In genomic region chr15:31299258-31299917, GRCm38 (mm10) we compare ENCODE assay signal across 14 mouse cellular contexts.
DNase-seq lines count a peak whose midpoint lies in the region; ATAC-seq and TF ChIP-seq lines count a peak whose summit lies in the region.
"Had no signal": no experiment of that assay in that cellular context is flagged by ENCODE, and none has a peak within 500 bp of the region (broad histone marks: within the 10 kb centered on the region; RNA-seq: fewer than 3 reads in every experiment).

No protein-coding gene starts in this region.

- DNase-seq in forebrain, postnatal 0 days, result peak; percentile 20
- DNase-seq in midbrain, embryonic 14.5 days, result peak; percentile 55
- no peak for DNase-seq in midbrain, embryonic 10.5 days (ENCODE audit: low spot score)
- peak; percentile 18 for DNase-seq in gastrocnemius, postnatal 14 days
- DNase-seq in layer of hippocampus, adult 11-12 months (ENCODE audit: low spot score), result no peak
- DNase-seq: adrenal gland, adult 8-10 months; cerebellum, postnatal 36 days; liver; lung, embryonic 14.5 days; thymus, postnatal 36 days had no signal

- no peaks in the 10 kb centered on the region for H3K9me3 ChIP-seq in forebrain, postnatal 0 days (ENCODE audit: low read length)
- H3K9me3 ChIP-seq in forebrain, embryonic 16.5 days (ENCODE audit: control insufficient read depth, low read length), result no peaks in the 10 kb centered on the region
- no peaks in the 10 kb centered on the region for H3K9me3 ChIP-seq in midbrain, embryonic 14.5 days (ENCODE audit: control insufficient read depth, low read length)
- H3K9me3 ChIP-seq in midbrain, embryonic 10.5 days (replicated peaks), result no peaks in the 10 kb centered on the region
- no peaks in the 10 kb centered on the region for H3K9me3 ChIP-seq in neural tube, embryonic 14.5 days (ENCODE audit: control insufficient read depth, low read length)

- no peaks in the 10 kb centered on the region for H3K36me3 ChIP-seq in forebrain, postnatal 0 days (ENCODE audit: insufficient read depth)
- H3K36me3 ChIP-seq in forebrain, embryonic 16.5 days (ENCODE audit: control insufficient read depth, insufficient read depth), result no peaks in the 10 kb centered on the region
- no peaks in the 10 kb centered on the region for H3K36me3 ChIP-seq in midbrain, embryonic 14.5 days (ENCODE audit: control insufficient read depth, insufficient read depth, low read length)
- no peaks in the 10 kb centered on the region for H3K36me3 ChIP-seq in midbrain, embryonic 10.5 days
- no peaks in the 10 kb centered on the region for H3K36me3 ChIP-seq in neural tube, embryonic 14.5 days (ENCODE audit: control insufficient read depth, insufficient read depth, low read length)

- no peak for TF ChIP-seq CTCF in forebrain, postnatal 0 days (IDR thresholded peaks at IDR 0.05; ENCODE audit: low read depth)

- intact Hi-C loops in gastrocnemius, postnatal 14 days (cut with DNase I; ENCODE audit: low total_unique reads), result no loop called here

- H3K4me2 ChIP-seq in forebrain, postnatal 0 days (ENCODE audit: low read depth), result no peak overlapping the region
- H3K4me2 ChIP-seq in forebrain, embryonic 16.5 days (ENCODE audit: low read length), result no peak overlapping the region
- no peak overlapping the region for H3K4me2 ChIP-seq in midbrain, embryonic 14.5 days (ENCODE audit: low read length)
- H3K4me2 ChIP-seq in neural tube, embryonic 14.5 days (ENCODE audit: low read depth, low read length), result no peak overlapping the region
- H3K4me2 ChIP-seq: lung, embryonic 14.5 days had no signal

- 0 out of 2 replicates have a peak, but pooled peaks cover 2% of the 10 kb centered on the region for H3K27me3 ChIP-seq in forebrain, postnatal 0 days (ENCODE audit: insufficient read depth, low read length)
- peaks cover 5% of the 10 kb centered on the region for H3K27me3 ChIP-seq in forebrain, embryonic 16.5 days (replicated peaks; ENCODE audit: control insufficient read depth, insufficient read depth, low read length)
- peaks cover 19% of the 10 kb centered on the region; the same call in 1 of the 2 replicates for H3K27me3 ChIP-seq in midbrain, embryonic 14.5 days (ENCODE audit: control insufficient read depth, insufficient read depth, low read length)
- peaks cover 49% of the 10 kb centered on the region for H3K27me3 ChIP-seq in midbrain, embryonic 10.5 days (ENCODE audit: low read depth, poor library complexity, severe bottlenecking)
- H3K27me3 ChIP-seq in neural tube, embryonic 14.5 days (ENCODE audit: control insufficient read depth, insufficient read depth, low read length), result 0 out of 2 replicates have a peak, but pooled peaks cover 5% of the 10 kb centered on the region

- H3K4me3 ChIP-seq in forebrain, postnatal 0 days (ENCODE audit: low read depth, low read length), result no peak overlapping the region
- no peak overlapping the region for H3K4me3 ChIP-seq in forebrain, embryonic 16.5 days (replicated peaks; ENCODE audit: low read length)
- H3K4me3 ChIP-seq in midbrain, embryonic 14.5 days (replicated peaks; ENCODE audit: low read depth, low read length), result no peak overlapping the region
- no peak overlapping the region for H3K4me3 ChIP-seq in midbrain, embryonic 10.5 days
- H3K4me3 ChIP-seq in neural tube, embryonic 14.5 days (ENCODE audit: low read depth, low read length), result no peak overlapping the region

- ATAC-seq in forebrain, postnatal 0 days, result no peak
- no peak for ATAC-seq in forebrain, embryonic 16.5 days
- ATAC-seq in midbrain, embryonic 14.5 days (ENCODE audit: low FRiP score, low TSS enrichment), result no peak
- ATAC-seq in neural tube, embryonic 14.5 days (ENCODE audit: low read depth), result peak; percentile 58; the same call in 1 of the 2 replicates
- ATAC-seq in cerebellum, adult (ENCODE audit: insufficient number of reproducible peaks, low FRiP score, low TSS enrichment), result no peak
- ATAC-seq: forebrain, embryonic 14.5 days had no signal

- peaks cover 7% of the 10 kb centered on the region; the same call in 1 of the 2 replicates for H3K4me1 ChIP-seq in forebrain, postnatal 0 days (ENCODE audit: insufficient read depth)
- peaks cover 9% of the 10 kb centered on the region; the same call in 1 of the 2 replicates for H3K4me1 ChIP-seq in forebrain, embryonic 16.5 days (replicated peaks; ENCODE audit: control insufficient read depth, insufficient read depth, low read length)
- peaks cover 3% of the 10 kb centered on the region; the same call in 1 of the 2 replicates for H3K4me1 ChIP-seq in midbrain, embryonic 14.5 days (ENCODE audit: control insufficient read depth, insufficient read depth, low read length)
- peaks cover 17% of the 10 kb centered on the region for H3K4me1 ChIP-seq in midbrain, embryonic 10.5 days
- peaks cover 12% of the 10 kb centered on the region for H3K4me1 ChIP-seq in neural tube, embryonic 14.5 days (ENCODE audit: control insufficient read depth, insufficient read depth, low read length)

- WGBS in forebrain, postnatal 0 days, result 55% methylated on average over 6 of the region's 6 CpGs
- 59% methylated on average over 6 of the region's 6 CpGs for WGBS in forebrain, embryonic 16.5 days
- WGBS in midbrain, embryonic 14.5 days, result 56% methylated on average over 6 of the region's 6 CpGs
- WGBS in midbrain, embryonic 10.5 days, result 75% methylated on average over 6 of the region's 6 CpGs
- 48% methylated on average over 6 of the region's 6 CpGs for WGBS in neural tube, embryonic 14.5 days

- no peak overlapping the region for H3K27ac ChIP-seq in forebrain, postnatal 0 days (ENCODE audit: low read depth, low read length)
- no peak overlapping the region for H3K27ac ChIP-seq in forebrain, embryonic 16.5 days (ENCODE audit: low read length)
- no peak overlapping the region for H3K27ac ChIP-seq in midbrain, embryonic 14.5 days (replicated peaks; ENCODE audit: low read depth, low read length)
- no peak overlapping the region for H3K27ac ChIP-seq in midbrain, embryonic 10.5 days (replicated peaks)
- H3K27ac ChIP-seq in neural tube, embryonic 14.5 days (ENCODE audit: low read depth, low read length), result no peak overlapping the region

- H3K9ac ChIP-seq in forebrain, postnatal 0 days, result no peak overlapping the region
- no peak overlapping the region for H3K9ac ChIP-seq in forebrain, embryonic 16.5 days (replicated peaks; ENCODE audit: low read depth, low read length)
- H3K9ac ChIP-seq in midbrain, embryonic 14.5 days (replicated peaks; ENCODE audit: low read length), result no peak overlapping the region
- no peak overlapping the region for H3K9ac ChIP-seq in neural tube, embryonic 14.5 days (replicated peaks; ENCODE audit: low read depth, low read length)
- H3K9ac ChIP-seq: lung, embryonic 14.5 days had no signal

Comparison
In these comparisons a context has a peak if more than half of its experiments do, and no peak if none do; other contexts are left out.
1. DNase-seq: peak in forebrain, postnatal 0 days (single experiment), midbrain, embryonic 14.5 days (single experiment) and gastrocnemius, postnatal 14 days (single experiment); none in midbrain, embryonic 10.5 days (single experiment) and layer of hippocampus, adult 11-12 months (single experiment).